Mouse (Mus musculus) CH12.LX (cell line): Measurements from ENCODE around the gene Gm21970. TPM values are rescaled to one million over a fixed set of nuclear protein-coding genes. Genes with fewer than 3 reads are reported as not detected.
A peak's percentile ranks its signal among the peaks of the same experiment; 100 is the strongest.

ENCODE experiments used
- DNase-seq: peaks from one replicate; pipeline ENCODE4 v3.0.0-alpha.2; 2013; ENCODE audit errors: extremely low read depth
- H3K27ac ChIP-seq: 2 replicates; pipeline ENCODE4 v1.5.1; 2012; ENCODE audit warnings: low read depth, mild to moderate bottlenecking, control low read depth, moderate library complexity; ENCODE audit not compliant: insufficient read depth
- H3K27me3 ChIP-seq: replicated peaks from 2 replicates; pipeline ENCODE3; 2012; ENCODE audit warnings: inconsistent platforms
- H3K36me3 ChIP-seq, 2 experiments: replicated peaks in 1 of 2; 2 replicates each; pipeline versions ENCODE3 to v1.6.1; 2012; ENCODE audit warnings: inconsistent platforms in 1 of 2, low read length in 1 of 2, mild to moderate bottlenecking in 1 of 2, mixed read lengths in 1 of 2, moderate library complexity in 1 of 2; ENCODE audit not compliant: control insufficient read depth in 1 of 2, insufficient read depth in 1 of 2
- H3K4me1 ChIP-seq, 2 experiments: 2 replicates each; pipeline ENCODE4 v1.6.1; 2012; ENCODE audit warnings: inconsistent platforms in 1 of 2, moderate library complexity in 1 of 2; ENCODE audit not compliant: insufficient read depth in 2 of 2, control insufficient read depth in 1 of 2
- H3K4me2 ChIP-seq: 2 replicates; pipeline ENCODE4 v1.6.1; 2012; ENCODE audit warnings: low read depth, mild to moderate bottlenecking, control low read depth; ENCODE audit not compliant: poor library complexity, insufficient read depth, severe bottlenecking
- H3K4me3 ChIP-seq, 3 experiments: fragments of 150-350 bp in 1 of 3; sonication (generic) in 1 of 3; replicated peaks in 1 of 3; 2 replicates each; pipeline versions ENCODE3 to v1.5.1; 2011 to 2012; ENCODE audit warnings: low read depth in 2 of 3, low read length in 2 of 3, mild to moderate bottlenecking in 2 of 3, moderate library complexity in 2 of 3, control low read depth in 1 of 3, improper control_type of control experiment in 1 of 3, inconsistent platforms in 1 of 3, mixed read lengths in 1 of 3; ENCODE audit not compliant: poor library complexity in 1 of 3
- H3K79me2 ChIP-seq: replicated peaks from 2 replicates; pipeline ENCODE4 v1.6.1; 2012; ENCODE audit warnings: mild to moderate bottlenecking, moderate library complexity; ENCODE audit not compliant: control insufficient read depth, poor library complexity, insufficient read depth, severe bottlenecking; ENCODE audit errors: extremely low read depth
- H3K9ac ChIP-seq: 2 replicates; pipeline ENCODE4 v1.6.1; 2012; ENCODE audit warnings: low read depth, mild to moderate bottlenecking, control low read depth, moderate library complexity; ENCODE audit not compliant: insufficient read depth
- H3K9me3 ChIP-seq: replicated peaks from 2 replicates; pipeline ENCODE3; 2012; ENCODE audit warnings: low read length, inconsistent platforms, mixed read lengths
- CHD1 ChIP-seq: IDR thresholded peaks from 2 replicates; pipeline ENCODE4 v1.6.1; 2012; ENCODE audit warnings: low read depth, low read length, improper control_type of control experiment, inconsistent platforms
- CHD2 ChIP-seq: IDR thresholded peaks from 2 replicates; pipeline ENCODE4 v1.6.1; 2011; ENCODE audit warnings: low read length, improper control_type of control experiment
- CTCF ChIP-seq, 2 experiments: IDR thresholded peaks in 1 of 2; conservative IDR thresholded peaks in 1 of 2; 2 replicates each; pipeline ENCODE4 v1.5.1; 2011 to 2012; ENCODE audit warnings: low read depth in 2 of 2, low read length in 2 of 2, improper control_type of control experiment in 1 of 2, inconsistent platforms in 1 of 2, mild to moderate bottlenecking in 1 of 2, moderate library complexity in 1 of 2
- ELF1 ChIP-seq: IDR thresholded peaks from 2 replicates; pipeline ENCODE4 v1.6.1; 2014; ENCODE audit warnings: low read depth, mild to moderate bottlenecking, inconsistent platforms, low read length, improper control_type of control experiment
- EP300 ChIP-seq: IDR thresholded peaks from 2 replicates; pipeline ENCODE4 v1.6.1; 2011; ENCODE audit warnings: low read length, improper control_type of control experiment
- GABPA ChIP-seq: IDR thresholded peaks from 2 replicates; pipeline ENCODE4 v1.6.1; 2012; ENCODE audit warnings: low read depth, low read length, improper control_type of control experiment, inconsistent platforms; ENCODE audit not compliant: insufficient replicate concordance
- IRF4 ChIP-seq: IDR thresholded peaks from 2 replicates; pipeline ENCODE4 v1.6.1; 2014; ENCODE audit warnings: low read depth, mild to moderate bottlenecking, inconsistent platforms, low read length, improper control_type of control experiment
- JUN ChIP-seq: IDR thresholded peaks from 2 replicates; pipeline ENCODE4 v1.6.1; 2011; ENCODE audit warnings: low read depth, mild to moderate bottlenecking, low read length, improper control_type of control experiment, moderate library complexity; ENCODE audit not compliant: insufficient read depth
- JUND ChIP-seq: conservative IDR thresholded peaks from 2 replicates; pipeline ENCODE4 v1.6.1; 2011; ENCODE audit warnings: low read depth, low read length, improper control_type of control experiment
- MAFK ChIP-seq: IDR thresholded peaks from 2 replicates; pipeline ENCODE4 v1.6.1; 2011; ENCODE audit warnings: low read length, improper control_type of control experiment; ENCODE audit not compliant: insufficient replicate concordance
- MAZ ChIP-seq: IDR thresholded peaks from 2 replicates; pipeline ENCODE4 v1.6.1; 2012; ENCODE audit warnings: low read depth, mild to moderate bottlenecking, inconsistent platforms, low read length, improper control_type of control experiment, moderate library complexity
- MEF2A ChIP-seq: IDR thresholded peaks from 2 replicates; pipeline ENCODE4 v1.6.1; 2014; ENCODE audit warnings: low read depth, mild to moderate bottlenecking, inconsistent platforms, low read length, improper control_type of control experiment, borderline replicate concordance
- MYC ChIP-seq: IDR thresholded peaks from 2 replicates; pipeline ENCODE4 v1.6.1; 2011; ENCODE audit warnings: low read depth, mild to moderate bottlenecking, improper control_type of control experiment, low read length
- NRF1 ChIP-seq: IDR thresholded peaks from 2 replicates; pipeline ENCODE4 v1.6.1; 2014; ENCODE audit warnings: low read depth, mild to moderate bottlenecking, inconsistent platforms, low read length, improper control_type of control experiment, moderate library complexity
- POLR2A ChIP-seq: IDR thresholded peaks from 2 replicates; pipeline ENCODE4 v1.6.1; 2011; ENCODE audit warnings: low read depth, mild to moderate bottlenecking, improper control_type of control experiment, low read length
- RCOR1 ChIP-seq: conservative IDR thresholded peaks from 2 replicates; pipeline ENCODE4 v1.6.1; 2012; ENCODE audit warnings: low read depth, mild to moderate bottlenecking, inconsistent platforms, low read length, improper control_type of control experiment
- SIN3A ChIP-seq: IDR thresholded peaks from 2 replicates; pipeline ENCODE4 v1.6.1; 2012; ENCODE audit warnings: low read length, improper control_type of control experiment, inconsistent platforms
- TCF12 ChIP-seq: IDR thresholded peaks from 2 replicates; pipeline ENCODE4 v1.6.1; 2014; ENCODE audit warnings: low read depth, mild to moderate bottlenecking, inconsistent platforms, low read length, improper control_type of control experiment
- UBTF ChIP-seq: IDR thresholded peaks from 2 replicates; pipeline ENCODE4 v1.6.1; 2012; ENCODE audit warnings: low read depth, mild to moderate bottlenecking, inconsistent platforms, low read length, improper control_type of control experiment, moderate library complexity
- USF1 ChIP-seq: IDR thresholded peaks from 2 replicates; pipeline ENCODE4 v1.6.1; 2014; ENCODE audit warnings: low read depth, mild to moderate bottlenecking, inconsistent platforms, low read length, improper control_type of control experiment
- ZC3H11A ChIP-seq: IDR thresholded peaks from 2 replicates; pipeline ENCODE4 v1.6.1; 2012; ENCODE audit warnings: low read depth, mild to moderate bottlenecking, inconsistent platforms, low read length, improper control_type of control experiment
- ZKSCAN1 ChIP-seq: IDR thresholded peaks from 2 replicates; pipeline ENCODE4 v1.6.1; 2012; ENCODE audit warnings: low read depth, inconsistent platforms, low read length, improper control_type of control experiment, borderline replicate concordance
- ZMIZ1 ChIP-seq: IDR thresholded peaks from 2 replicates; pipeline ENCODE4 v1.6.1; 2012; ENCODE audit warnings: low read depth, mild to moderate bottlenecking, inconsistent platforms, low read length, improper control_type of control experiment
- ZNF384 ChIP-seq: IDR thresholded peaks from 2 replicates; pipeline ENCODE4 v1.6.1; 2012; ENCODE audit warnings: low read depth, low read length, improper control_type of control experiment, inconsistent platforms
- dilution Hi-C: fragments of 300-500 bp; cut with MboI; formaldehyde crosslinking; loops from 2 replicates; pipeline ENCODE4 v1.14.3; 2020; ENCODE audit warnings: low sequenced_read_pairs; ENCODE audit not compliant: extremely low pct_unique_long_range_greater_than_20kb, extremely low pct_ligation_motif_present
- in situ Hi-C: fragments of 300-500 bp; cut with MboI; formaldehyde crosslinking; loops from 3 replicates; pipeline ENCODE4 v1.14.3; 2019; ENCODE audit warnings: low sequenced_read_pairs, low pct_ligation_motif_present, low pct_unique_long_range_greater_than_20kb, mixed read lengths
- polyA plus RNA-seq: library from polyadenylated mRNA; unstranded; fragments of >175 nt; gene quantifications from 2 replicates; pipeline ENCODE4 v1.2.1, GENCODE M21; 2012; ENCODE audit warnings: low read depth; ENCODE audit not compliant: insufficient read length
- total RNA-seq, 2 experiments: library from RNA; depleted of rRNA; stranded (reverse); fragments of 300-350 nt in 1 of 2; fragments of >200 nt in 1 of 2; gene quantifications; 2 replicates each; pipeline ENCODE4 v1.2.3; 2012 to 2014

The Gm21970 gene
- total and polyA plus RNA-seq, 3 experiments = not detected

DNA sequence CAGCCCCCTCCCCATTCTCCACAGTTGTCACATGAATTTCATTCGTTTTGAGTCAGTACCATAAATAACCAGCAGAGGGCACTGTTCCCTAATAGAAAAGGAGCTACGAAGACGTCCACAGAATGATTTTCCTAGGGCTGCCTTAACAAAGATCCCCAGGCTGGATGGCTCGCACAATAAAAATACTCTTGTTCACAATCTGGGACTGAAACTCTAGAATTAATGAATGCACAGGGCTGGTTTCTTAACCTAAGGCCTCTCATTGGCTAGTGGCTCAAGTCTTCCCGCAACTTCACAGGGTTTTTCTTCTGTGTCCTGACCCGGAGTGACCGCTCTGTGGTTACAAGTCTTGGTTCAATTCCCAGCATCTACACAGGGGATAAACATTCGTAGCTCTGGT is 33.0 kb upstream of the Gm21970 start (continued):
- no peak; the same call in 1 of the 2 replicates for TF ChIP-seq NRF1
- 0 out of 2 replicates have a peak, but pooled peaks have one; percentile 28 for TF ChIP-seq TCF12
- no peak for TF ChIP-seq CHD1
- TF ChIP-seq ZKSCAN1 = no peak
- no peak for TF ChIP-seq MEF2A
- 0 out of 2 replicates have a peak, but pooled peaks have one; percentile 8 for TF ChIP-seq ZNF384
- no peak for TF ChIP-seq GABPA
- TF ChIP-seq UBTF = no peak
- TF ChIP-seq MAFK = no peak
- TF ChIP-seq CTCF (conservative IDR thresholded peaks at IDR 0.05 in 1 of 2, IDR thresholded peaks at IDR 0.05 in 1 of 2; ENCODE audit: low read depth in 2 of 2, low read length in 2 of 2) = peak; percentile 70 to 91

DNA sequence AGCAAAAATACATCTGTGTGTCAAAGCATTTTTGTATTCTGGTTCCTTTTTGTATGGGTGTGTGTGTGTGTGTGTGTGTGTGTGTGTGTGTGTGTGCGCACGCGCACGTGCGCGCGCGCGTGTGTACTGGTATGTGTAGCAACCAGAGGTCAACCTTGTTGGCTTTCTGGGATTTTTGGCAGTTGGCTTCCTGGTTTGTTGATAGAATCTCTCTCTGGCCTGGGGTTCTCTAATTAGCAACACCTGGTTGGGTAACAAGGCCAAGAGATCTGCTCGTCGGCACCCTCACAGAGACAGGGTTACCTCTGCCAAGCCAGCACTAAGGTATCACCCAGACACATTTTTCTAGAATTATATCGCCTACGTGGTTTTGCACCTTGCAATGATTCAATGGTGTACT is 32.0 kb upstream of the Gm21970 start:
- no peak for TF ChIP-seq IRF4
- TF ChIP-seq UBTF = no peak
- no peak for TF ChIP-seq CHD2
- TF ChIP-seq JUN = no peak
- no peak for TF ChIP-seq ZC3H11A
- TF ChIP-seq MAFK = no peak
- TF ChIP-seq TCF12 = no peak
- TF ChIP-seq ZNF384 = no peak
- TF ChIP-seq MYC = no peak
- TF ChIP-seq ELF1 = no peak
- TF ChIP-seq ZMIZ1 = no peak
- TF ChIP-seq JUND = no peak
- no peak for TF ChIP-seq SIN3A
- TF ChIP-seq USF1 = no peak
- no peak for TF ChIP-seq RCOR1
- TF ChIP-seq MAZ = no peak
- TF ChIP-seq CHD1 = no peak
- TF ChIP-seq EP300 = no peak
- TF ChIP-seq POLR2A = no peak
- TF ChIP-seq, all 38 proteins: peak for 0
- no peak overlapping the region for H3K4me2 ChIP-seq
- DNase-seq = no peak
- H3K79me2 ChIP-seq = no peaks in the 10 kb centered on the region
- peaks cover 20 to 47% of the 10 kb centered on the region in 2 experiments for H3K4me1 ChIP-seq
- H3K27ac ChIP-seq = no peak overlapping the region
- H3K27me3 ChIP-seq = no peaks in the 10 kb centered on the region
- H3K4me3 ChIP-seq = no peak overlapping the region
- dilution Hi-C loops (no loop called here), in situ Hi-C loops (loop anchor here (25.0 kb wide), 2 partner anchors 553 to 928 kb away; partner anchors contain the start of gene Kcne2)
- no peaks in the 10 kb centered on the region for H3K9me3 ChIP-seq
- H3K9ac ChIP-seq = no peak overlapping the region
- no peaks in the 10 kb centered on the region for H3K36me3 ChIP-seq
